In genomic region chr11:58238840-58239791, GRCm38 (mm10) we compare ENCODE assay signal across 7 mouse cellular contexts. TPM values are rescaled to one million over a fixed set of nuclear protein-coding genes. Genes with fewer than 3 reads are reported as not detected.
A peak's percentile ranks its signal among the peaks of the same experiment; 100 is the strongest.
DNase-seq lines count a peak whose midpoint lies in the region; ATAC-seq and TF ChIP-seq lines count a peak whose summit lies in the region.

No protein-coding gene starts in this region.

- H3K4me2 ChIP-seq in intestine, postnatal 0 days (replicated peaks; ENCODE audit: low read depth), result peak overlapping the region; percentile 71
- peak overlapping the region; percentile 64 for H3K4me2 ChIP-seq in neural tube, embryonic 13.5 days

- TF ChIP-seq CTCF in intestine, postnatal 0 days (IDR thresholded peaks at IDR 0.05; ENCODE audit: low read depth), result peak; percentile 74

- 3% methylated on average over 37 of the region's 37 CpGs for WGBS in intestine, postnatal 0 days
- 1% methylated on average over 37 of the region's 37 CpGs for WGBS in neural tube, embryonic 13.5 days

- peak; percentile 99 for DNase-seq in WW6 (ENCODE audit: low read depth, low spot score)
- peak; percentile 56 for DNase-seq in c-Kit-positive CD71-negative TER-119-negative erythroid progenitor cells, embryonic 14.5 days (ENCODE audit: low read depth)
- peak; percentile 97 for DNase-seq in heart, adult 11 months
- peak; percentile 81 to 85 for DNase-seq in lung, adult 18-20 months
- DNase-seq in MN1 (ENCODE audit: low spot score), result no peak

- H3K9ac ChIP-seq in intestine, postnatal 0 days (ENCODE audit: low read depth, low read length), result no peak overlapping the region
- H3K9ac ChIP-seq in neural tube, embryonic 13.5 days, result peak overlapping the region; percentile 64

- H3K27me3 ChIP-seq in intestine, postnatal 0 days (replicated peaks; ENCODE audit: control insufficient read depth, insufficient read depth, low read length), result 0 out of 2 replicates have a peak, but pooled peaks cover 2% of the 10 kb centered on the region
- no peaks in the 10 kb centered on the region; the same call in 1 of the 2 replicates for H3K27me3 ChIP-seq in neural tube, embryonic 13.5 days

- H3K9me3 ChIP-seq in intestine, postnatal 0 days (ENCODE audit: control insufficient read depth), result no peaks in the 10 kb centered on the region
- H3K9me3 ChIP-seq in neural tube, embryonic 13.5 days, result no peaks in the 10 kb centered on the region

- H3K36me3 ChIP-seq in intestine, postnatal 0 days (ENCODE audit: control insufficient read depth, insufficient read depth), result no peaks in the 10 kb centered on the region
- no peaks in the 10 kb centered on the region for H3K36me3 ChIP-seq in neural tube, embryonic 13.5 days

- H3K27ac ChIP-seq in intestine, postnatal 0 days (ENCODE audit: low read depth, low read length), result no peak overlapping the region
- H3K27ac ChIP-seq in neural tube, embryonic 13.5 days (replicated peaks), result no peak overlapping the region

- no peaks in the 10 kb centered on the region for H3K4me1 ChIP-seq in intestine, postnatal 0 days (replicated peaks; ENCODE audit: control insufficient read depth, insufficient read depth, low read length)
- peaks cover 9% of the 10 kb centered on the region; the same call in 1 of the 2 replicates for H3K4me1 ChIP-seq in neural tube, embryonic 13.5 days (replicated peaks)

- peak overlapping the region; percentile 37 for H3K4me3 ChIP-seq in intestine, postnatal 0 days (ENCODE audit: low read depth, low read length)
- H3K4me3 ChIP-seq in neural tube, embryonic 13.5 days, result peak overlapping the region; percentile 44

- peak; percentile 96 for ATAC-seq in intestine, postnatal 0 days
- peak; percentile 94 for ATAC-seq in neural tube, embryonic 13.5 days (ENCODE audit: low read depth)

RNA-seq across cellular contexts. Expression of gene 4930438A08Rik, which starts 35.5 kb away (rescaled TPM):
- not detected in 2 replicates for polyA plus RNA-seq in intestine, postnatal 0 days (2015; fragmentation: Nextera tagmentation; extraction: Ambion mirVana)
- polyA plus RNA-seq in neural tube, embryonic 13.5 days (2015; fragmentation: Nextera tagmentation; extraction: Ambion mirVana), result not detected in 2 replicates

RNA-seq across cellular contexts. Expression of gene Irgm2, which starts 39.7 kb away (rescaled TPM):
- 5.4 and 6.4 TPM in 2 replicates for polyA plus RNA-seq in intestine, postnatal 0 days (2015; fragmentation: Nextera tagmentation; extraction: Ambion mirVana)
- 0.95 and 0.98 TPM in 2 replicates for polyA plus RNA-seq in neural tube, embryonic 13.5 days (2015; fragmentation: Nextera tagmentation; extraction: Ambion mirVana)

RNA-seq across cellular contexts. Expression of gene Igtp, which starts 39.8 kb away (rescaled TPM):
- 10.9 and 11.5 TPM in 2 replicates for polyA plus RNA-seq in intestine, postnatal 0 days (2015; fragmentation: Nextera tagmentation; extraction: Ambion mirVana)
- polyA plus RNA-seq in neural tube, embryonic 13.5 days (2015; fragmentation: Nextera tagmentation; extraction: Ambion mirVana), result 1.5 and 2.2 TPM in 2 replicates
